Mouse (Mus musculus): Measurements from ENCODE around the gene Rufy2. TPM values are rescaled to one million over a fixed set of nuclear protein-coding genes. Genes with fewer than 3 reads are reported as not detected.

Rufy2 gene
- total and polyA plus RNA-seq, 3 experiments, result 1.8 to 2.6 TPM; not detected in 1

DNA sequence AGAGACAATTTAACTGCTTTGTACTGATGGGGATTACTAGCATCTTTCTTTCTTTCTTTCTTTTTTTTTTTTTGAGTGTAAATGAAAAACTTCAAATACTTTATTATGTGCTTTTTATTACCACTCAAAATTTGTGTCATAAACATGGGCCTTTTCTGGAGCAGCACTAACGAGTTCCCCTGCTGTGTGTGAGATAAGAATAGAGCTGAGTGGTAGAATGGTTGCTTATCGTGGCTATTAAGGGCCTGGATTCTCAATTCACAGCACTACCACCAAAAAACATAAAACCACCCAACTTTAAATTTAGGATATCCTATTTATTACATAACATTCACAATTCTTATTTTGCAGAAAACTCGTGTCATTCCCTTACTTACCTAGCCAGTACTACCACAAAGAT, 33.5 kb downstream of the Rufy2 start:
- Histone ChIP-seq H3K4me1 (ENCODE audit: control insufficient read depth in 1 of 2, insufficient read depth in 2 of 2, low read length in 2 of 2) (peaks cover 9 to 21% of the 10 kb centered on the region in 2 experiments), H3K9me3 (replicated peaks; ENCODE audit: insufficient read depth, low read length) (no peaks in the 10 kb centered on the region), H3K27me3 (ENCODE audit: control insufficient read depth in 1 of 2, insufficient read depth in 2 of 2, low read length in 2 of 2) (no peaks in the 10 kb centered on the region), H3K36me3 (ENCODE audit: control insufficient read depth in 1 of 2, insufficient read depth in 2 of 2, low read length in 2 of 2) (peaks cover 22 to 37% of the 10 kb centered on the region in 2 experiments), H3K79me2 (ENCODE audit: control insufficient read depth, insufficient read depth, low read length, poor library complexity) (peaks cover 2% of the 10 kb centered on the region; the same call in 1 of the 2 replicates), H3K9ac (ENCODE audit: control insufficient read depth, low read depth, low read length, poor library complexity, severe bottlenecking) (no peak overlapping the region), H3K4me3 (ENCODE audit: control insufficient read depth in 1 of 2, insufficient read depth in 1 of 2, low read depth in 2 of 2, low read length in 2 of 2) (no peak overlapping the region), H3K27ac (ENCODE audit: control insufficient read depth, low read depth, low read length) (no peak overlapping the region)
- no peak for TF ChIP-seq MXI1 (IDR thresholded peaks at IDR 0.05; ENCODE audit: low read depth, low read length)
- TF ChIP-seq NRF1 (IDR thresholded peaks at IDR 0.05; ENCODE audit: insufficient read depth, low read depth, low read length, poor library complexity, severe bottlenecking), result no peak
- no peak for TF ChIP-seq USF1 (IDR thresholded peaks at IDR 0.05; ENCODE audit: low read depth, low read length)
- TF ChIP-seq USF2 (IDR thresholded peaks at IDR 0.05; ENCODE audit: borderline replicate concordance in 1 of 2, insufficient read depth in 1 of 2, low read depth in 1 of 2, low read length in 2 of 2), result no peak
- TF ChIP-seq RAD21 (IDR thresholded peaks at IDR 0.05; ENCODE audit: low read depth, low read length), result no peak
- TF ChIP-seq MAZ (IDR thresholded peaks at IDR 0.05; ENCODE audit: low read depth, low read length), result no peak
- peak; percentile 49 to 55; a peak in 3 of 4 replicates for TF ChIP-seq EP300 (IDR thresholded peaks at IDR 0.05; ENCODE audit: low read depth in 1 of 2, low read length in 2 of 2)
- no peak for TF ChIP-seq BHLHE40 (IDR thresholded peaks at IDR 0.05; ENCODE audit: borderline replicate concordance, low read depth, low read length)
- TF ChIP-seq MYC (IDR thresholded peaks at IDR 0.05; ENCODE audit: low read depth, low read length), result no peak
- peak; percentile 70 for TF ChIP-seq GATA1 (IDR thresholded peaks at IDR 0.05; ENCODE audit: low read depth, low read length)
- no peak for TF ChIP-seq ZKSCAN1 (IDR thresholded peaks at IDR 0.05; ENCODE audit: low read depth, low read length)
- TF ChIP-seq E2F4 (IDR thresholded peaks at IDR 0.05; ENCODE audit: borderline replicate concordance, low read depth, low read length), result no peak
- no peak for TF ChIP-seq POLR2AphosphoS2 (IDR thresholded peaks at IDR 0.05; ENCODE audit: low read length)
- no peak for TF ChIP-seq ZC3H11A (IDR thresholded peaks at IDR 0.05; ENCODE audit: low read depth, low read length)
- no peak for TF ChIP-seq KAT2A (conservative IDR thresholded peaks at IDR 0.05; ENCODE audit: low read depth, low read length)
- TF ChIP-seq ZMIZ1 (IDR thresholded peaks at IDR 0.05; ENCODE audit: low read depth, low read length), result no peak
- TF ChIP-seq ZNF384 (IDR thresholded peaks at IDR 0.05; ENCODE audit: low read depth, low read length), result no peak
- no peak for TF ChIP-seq MYB (IDR thresholded peaks at IDR 0.05; ENCODE audit: low read depth, low read length)
- TF ChIP-seq MAFK (IDR thresholded peaks at IDR 0.05; ENCODE audit: borderline replicate concordance, low read depth, low read length), result no peak
- no peak for TF ChIP-seq CTCF (IDR thresholded peaks at IDR 0.05 in 2 of 3, conservative IDR thresholded peaks at IDR 0.05 in 1 of 3; ENCODE audit: control insufficient read depth in 1 of 3, insufficient read depth in 1 of 3, low read depth in 2 of 3, low read length in 3 of 3, poor library complexity in 1 of 3, severe bottlenecking in 1 of 3)
- TF ChIP-seq TCF12 (IDR thresholded peaks at IDR 0.05; ENCODE audit: low read depth, low read length), result peak; percentile 31; the same call in 1 of the 2 replicates
- TF ChIP-seq TAL1 (IDR thresholded peaks at IDR 0.05; ENCODE audit: low read length), result peak; percentile 25; the same call in 1 of the 2 replicates
- no peak for TF ChIP-seq SMC3 (IDR thresholded peaks at IDR 0.05; ENCODE audit: low read depth, low read length)
- no peak for TF ChIP-seq TBP (IDR thresholded peaks at IDR 0.05; ENCODE audit: low read depth, low read length)
- TF ChIP-seq POLR2A (IDR thresholded peaks at IDR 0.05; ENCODE audit: control insufficient read depth in 1 of 2, insufficient read depth in 1 of 2, low read depth in 1 of 2, low read length in 2 of 2, poor library complexity in 1 of 2), result no peak
- no peak for TF ChIP-seq JUND (IDR thresholded peaks at IDR 0.05; ENCODE audit: low read depth, low read length)
- TF ChIP-seq GABPA (IDR thresholded peaks at IDR 0.05; ENCODE audit: low read depth, low read length), result no peak
- TF ChIP-seq POLR2AphosphoS5 (IDR thresholded peaks at IDR 0.05; ENCODE audit: borderline replicate concordance, low read depth, low read length), result no peak
- no peak for TF ChIP-seq NELFE (IDR thresholded peaks at IDR 0.05; ENCODE audit: low read depth, low read length)
- peak; percentile 50 for DNase-seq (ENCODE audit: low read depth, low spot score)
